Mouse (Mus musculus) myocyte (in vitro differentiated cells): ENCODE data around the gene Armh3. TPM values are rescaled to one million over a fixed set of nuclear protein-coding genes. Genes with fewer than 3 reads are reported as not detected.

Experiments used
- H3K27me3 ChIP-seq: one replicate; pipeline ENCODE4 v1.6.1; 2011; ENCODE audit not compliant: control insufficient read depth, insufficient read depth, insufficient read length
- H3K36me3 ChIP-seq: one replicate; pipeline ENCODE4 v1.6.1; 2011; ENCODE audit not compliant: control insufficient read depth, insufficient read depth
- H3K4me2 ChIP-seq: one replicate; pipeline ENCODE4 v1.6.1; 2011; ENCODE audit warnings: low read depth, control low read depth
- H3K4me3 ChIP-seq: one replicate; pipeline ENCODE4 v1.5.1; 2011; ENCODE audit warnings: mild to moderate bottlenecking, control low read depth, moderate library complexity
- H3K79me2 ChIP-seq: one replicate; pipeline ENCODE4 v1.6.1; 2011; ENCODE audit not compliant: control insufficient read depth, insufficient read depth
- H3ac ChIP-seq: one replicate; pipeline ENCODE4 v1.6.1; 2011; ENCODE audit not compliant: control insufficient read depth, insufficient read length
- CEBPB ChIP-seq: IDR thresholded peaks from 2 replicates; pipeline ENCODE4 v1.6.1; 2011; ENCODE audit warnings: mild to moderate bottlenecking, moderate library complexity; ENCODE audit not compliant: poor library complexity, insufficient read depth, severe bottlenecking
- E2F4 ChIP-seq: IDR thresholded peaks from one replicate; pipeline ENCODE4 v1.6.1; 2011; ENCODE audit warnings: mild to moderate bottlenecking, control low read depth, moderate library complexity; ENCODE audit not compliant: insufficient read depth
- MAX ChIP-seq: IDR thresholded peaks from one replicate; pipeline ENCODE4 v1.6.1; 2011; ENCODE audit warnings: low read depth, mild to moderate bottlenecking, control low read depth
- MYOD1 ChIP-seq, 3 experiments: IDR thresholded peaks; one replicate each; pipeline ENCODE4 v1.6.1; 2011; ENCODE audit warnings: control low read depth in 2 of 3, low read depth in 2 of 3, mild to moderate bottlenecking in 2 of 3, moderate library complexity in 1 of 3; ENCODE audit not compliant: insufficient read length in 2 of 3, control insufficient read depth in 1 of 3
- MYOG ChIP-seq, 3 experiments: IDR thresholded peaks; one replicate each; pipeline ENCODE4 v1.6.1; 2011; ENCODE audit warnings: control low read depth in 2 of 3, low read depth in 2 of 3, mild to moderate bottlenecking in 2 of 3; ENCODE audit not compliant: insufficient read length in 2 of 3, control insufficient read depth in 1 of 3, insufficient read depth in 1 of 3
- POLR2A ChIP-seq: IDR thresholded peaks from one replicate; pipeline ENCODE4 v1.6.1; 2011; ENCODE audit warnings: low read depth, mild to moderate bottlenecking, control low read depth, moderate library complexity; ENCODE audit not compliant: insufficient read length
- POLR2AphosphoS2 ChIP-seq: IDR thresholded peaks from one replicate; pipeline ENCODE4 v1.6.1; 2011; ENCODE audit warnings: low read depth, control low read depth; ENCODE audit not compliant: insufficient read length
- REST ChIP-seq: IDR thresholded peaks from one replicate; pipeline ENCODE4 v1.6.1; 2011; ENCODE audit warnings: mild to moderate bottlenecking, control low read depth, moderate library complexity; ENCODE audit not compliant: insufficient read depth, insufficient read length
- SRF ChIP-seq: IDR thresholded peaks from one replicate; pipeline ENCODE4 v1.6.1; 2011; ENCODE audit warnings: low read depth; ENCODE audit not compliant: control insufficient read depth, insufficient read length
- TCF12 ChIP-seq: IDR thresholded peaks from one replicate; pipeline ENCODE4 v1.6.1; 2011; ENCODE audit warnings: mild to moderate bottlenecking, control low read depth; ENCODE audit not compliant: poor library complexity, insufficient read depth, severe bottlenecking
- TCF3 ChIP-seq: IDR thresholded peaks from one replicate; pipeline ENCODE4 v1.6.1; 2011; ENCODE audit warnings: low read depth, control low read depth; ENCODE audit not compliant: insufficient read length
- USF1 ChIP-seq: IDR thresholded peaks from one replicate; pipeline ENCODE4 v1.6.1; 2011; ENCODE audit warnings: low read depth, mild to moderate bottlenecking, control low read depth, moderate library complexity
- polyA plus RNA-seq: library from polyadenylated mRNA; unstranded; fragments of >200 nt; fragmentation: generic; extraction: Trizol; gene quantifications from one replicate; pipeline ENCODE4 v1.2.1, GENCODE M21; 2012; ENCODE audit warnings: missing spikeins

Gene Armh3
- polyA plus RNA-seq, 1 experiment, result 9.7 TPM

DNA sequence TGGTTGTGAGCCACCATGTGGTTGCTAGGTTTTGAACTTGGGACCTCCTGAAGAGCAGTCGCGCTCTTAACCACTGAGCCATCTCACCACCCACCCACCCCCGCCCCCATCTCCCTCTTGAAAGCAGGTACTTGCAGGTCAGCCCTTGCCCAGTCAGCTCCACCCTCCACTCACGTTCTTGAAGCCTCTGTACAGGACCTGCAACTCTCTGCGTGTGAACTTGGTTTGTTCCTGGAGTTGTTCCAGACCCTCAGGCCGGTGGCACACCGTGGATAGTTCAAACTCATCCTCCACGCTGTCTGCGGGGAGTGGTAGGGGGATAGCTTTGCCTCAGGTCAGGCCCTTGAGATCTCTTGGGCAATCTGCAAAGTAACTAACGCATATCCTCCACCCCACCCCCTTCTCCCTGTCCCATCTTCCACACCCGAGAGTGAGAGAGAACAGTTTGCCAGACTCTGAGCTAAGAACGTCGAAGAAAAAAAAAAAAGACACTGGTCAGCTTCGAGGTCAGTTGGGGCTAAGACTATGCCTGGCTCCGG, 202.8 kb downstream of the Armh3 start:
- no peaks in the 10 kb centered on the region for H3K36me3 ChIP-seq
- H3K79me2 ChIP-seq, result no peaks in the 10 kb centered on the region
- no peak overlapping the region for H3K4me2 ChIP-seq
- no peak for TF ChIP-seq TCF12
- TF ChIP-seq POLR2AphosphoS2, result no peak
- TF ChIP-seq TCF3, result no peak
- TF ChIP-seq E2F4, result no peak
- TF ChIP-seq MYOD1 (IDR thresholded peaks at IDR 0.05; ENCODE audit: control insufficient read depth in 1 of 3, insufficient read length in 2 of 3, low read depth in 2 of 3), result no peak
- no peak for TF ChIP-seq MAX
- TF ChIP-seq USF1, result no peak
- TF ChIP-seq MYOG (IDR thresholded peaks at IDR 0.05; ENCODE audit: control insufficient read depth in 1 of 3, insufficient read depth in 1 of 3, insufficient read length in 2 of 3, low read depth in 2 of 3), result no peak
- no peak for TF ChIP-seq CEBPB
- TF ChIP-seq POLR2A, result no peak
- TF ChIP-seq REST, result no peak
- no peak for TF ChIP-seq SRF
- H3K4me3 ChIP-seq, result no peak overlapping the region
- no peak overlapping the region for H3ac ChIP-seq
- H3K27me3 ChIP-seq, result no peaks in the 10 kb centered on the region

DNA sequence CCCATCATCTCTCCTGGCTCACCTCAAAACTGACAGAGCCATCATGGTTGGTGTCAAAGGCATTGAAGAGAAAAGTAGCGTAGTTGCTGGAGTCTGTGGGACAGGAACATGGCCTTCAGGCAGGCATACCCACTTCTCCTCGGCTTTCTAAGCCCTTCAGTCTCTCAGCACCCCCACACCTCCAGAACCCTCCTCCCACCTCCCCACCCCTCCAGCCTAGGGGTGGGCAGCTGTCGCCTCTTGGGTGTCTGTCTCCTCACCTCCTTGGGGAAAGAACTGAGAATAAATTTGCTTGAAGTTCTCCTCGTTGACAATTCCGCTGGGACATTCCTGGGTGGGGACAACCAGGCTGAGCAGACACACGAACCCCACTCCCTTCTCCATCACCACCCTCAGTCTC, 203.6 kb downstream of the Armh3 start:
- H3K27me3 ChIP-seq, result no peaks in the 10 kb centered on the region
- H3K4me2 ChIP-seq, result no peak overlapping the region
- H3K4me3 ChIP-seq, result no peak overlapping the region
- TF ChIP-seq MYOD1 (IDR thresholded peaks at IDR 0.05; ENCODE audit: control insufficient read depth in 1 of 3, insufficient read length in 2 of 3, low read depth in 2 of 3), result no peak
- no peak for TF ChIP-seq E2F4
- TF ChIP-seq MAX, result no peak
- TF ChIP-seq TCF12, result no peak
- no peak for TF ChIP-seq SRF
- no peak for TF ChIP-seq TCF3
- no peak for TF ChIP-seq MYOG (IDR thresholded peaks at IDR 0.05; ENCODE audit: control insufficient read depth in 1 of 3, insufficient read depth in 1 of 3, insufficient read length in 2 of 3, low read depth in 2 of 3)
- TF ChIP-seq POLR2AphosphoS2, result no peak
- no peak for TF ChIP-seq USF1
- no peak for TF ChIP-seq CEBPB
- TF ChIP-seq REST, result no peak
- no peak for TF ChIP-seq POLR2A
- H3K36me3 ChIP-seq, result no peaks in the 10 kb centered on the region
- H3K79me2 ChIP-seq, result no peaks in the 10 kb centered on the region
- no peak overlapping the region for H3ac ChIP-seq

DNA sequence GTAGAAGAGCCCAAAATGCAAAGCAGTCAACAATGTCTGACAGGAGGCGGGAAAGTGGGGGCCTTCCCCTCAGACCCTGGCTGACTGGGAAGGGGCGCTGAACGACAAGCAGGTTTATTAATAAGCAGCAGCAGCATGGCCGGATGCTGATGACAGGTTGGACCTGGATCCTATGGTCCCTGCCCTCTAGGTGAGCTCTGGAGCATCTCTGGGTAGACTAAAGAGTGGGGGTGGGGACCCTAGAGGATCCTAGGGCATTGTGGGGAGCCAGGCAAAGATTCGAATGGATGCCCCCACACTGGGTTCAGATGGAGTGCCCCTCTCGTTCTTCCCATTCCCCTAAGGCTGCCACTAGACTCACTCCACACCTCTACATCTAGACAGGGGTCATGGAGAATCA, 205.9 kb downstream of the Armh3 start:
- Histone ChIP-seq H3K79me2 (no peaks in the 10 kb centered on the region), H3ac (no peak overlapping the region), H3K36me3 (no peaks in the 10 kb centered on the region), H3K4me2 (no peak overlapping the region), H3K27me3 (no peaks in the 10 kb centered on the region), H3K4me3 (no peak overlapping the region)
- no peak for TF ChIP-seq TCF12
- TF ChIP-seq USF1, result no peak
- no peak for TF ChIP-seq MYOD1 (IDR thresholded peaks at IDR 0.05; ENCODE audit: control insufficient read depth in 1 of 3, insufficient read length in 2 of 3, low read depth in 2 of 3)
- TF ChIP-seq SRF, result no peak
- no peak for TF ChIP-seq E2F4
- no peak for TF ChIP-seq CEBPB
- TF ChIP-seq POLR2AphosphoS2, result no peak
- TF ChIP-seq MAX, result no peak
- TF ChIP-seq MYOG (IDR thresholded peaks at IDR 0.05; ENCODE audit: control insufficient read depth in 1 of 3, insufficient read depth in 1 of 3, insufficient read length in 2 of 3, low read depth in 2 of 3), result no peak
- TF ChIP-seq POLR2A, result no peak
- TF ChIP-seq REST, result no peak
- no peak for TF ChIP-seq TCF3

DNA sequence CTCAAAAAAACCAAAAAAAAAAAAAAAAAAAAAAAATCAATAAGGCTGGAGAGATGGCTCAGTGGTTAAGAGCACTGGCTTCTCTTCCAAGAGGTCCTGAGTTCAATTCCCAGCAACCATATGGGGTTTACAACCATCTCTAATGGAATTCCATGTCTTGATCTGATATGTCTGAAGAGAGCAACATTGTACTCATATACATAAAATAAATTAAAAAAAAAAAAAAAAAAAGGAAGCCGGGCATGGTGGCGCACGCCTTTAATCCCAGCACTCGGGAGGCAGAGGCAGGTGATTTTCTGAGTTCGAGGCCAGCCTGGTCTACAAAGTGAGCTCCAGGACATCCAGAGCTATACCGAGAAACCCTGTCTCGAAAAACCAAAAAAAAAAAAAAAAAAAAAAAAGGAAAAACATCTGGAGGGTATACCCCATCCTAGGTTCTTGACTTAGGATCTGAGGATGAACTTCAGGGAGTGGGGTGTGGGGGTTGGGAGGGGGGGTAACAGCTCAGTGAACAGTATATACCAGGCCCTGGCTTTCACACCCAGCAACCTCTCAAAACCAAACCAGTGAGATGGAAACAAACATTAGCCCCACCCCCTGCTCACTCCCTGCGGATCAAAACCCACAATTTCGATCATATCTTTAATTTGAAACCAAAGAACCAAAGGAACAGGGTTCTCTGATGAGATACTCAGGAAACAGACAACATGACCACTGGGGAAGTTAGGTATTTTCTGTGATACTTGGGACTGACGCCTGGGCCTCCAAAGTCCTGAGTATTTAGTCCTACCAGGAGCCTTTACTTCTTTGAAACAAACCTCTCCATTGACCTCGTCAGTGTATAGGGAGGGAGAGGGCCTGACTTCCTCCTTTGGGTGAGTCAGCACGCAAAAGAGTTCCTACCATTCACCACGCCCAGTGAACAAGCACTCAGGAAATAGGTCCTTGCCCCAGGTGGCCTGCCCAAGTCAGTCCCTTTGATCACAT, 208.1 kb downstream of the Armh3 start:
- no peak overlapping the region for H3K4me3 ChIP-seq
- no peaks in the 10 kb centered on the region for H3K27me3 ChIP-seq
- no peak overlapping the region for H3K4me2 ChIP-seq
- no peak overlapping the region for H3ac ChIP-seq
- no peaks in the 10 kb centered on the region for H3K36me3 ChIP-seq
- TF ChIP-seq MYOD1 (IDR thresholded peaks at IDR 0.05; ENCODE audit: control insufficient read depth in 1 of 3, insufficient read length in 2 of 3, low read depth in 2 of 3), result no peak
- no peak for TF ChIP-seq POLR2A
- no peak for TF ChIP-seq MYOG (IDR thresholded peaks at IDR 0.05; ENCODE audit: control insufficient read depth in 1 of 3, insufficient read depth in 1 of 3, insufficient read length in 2 of 3, low read depth in 2 of 3)
- no peak for TF ChIP-seq USF1
- TF ChIP-seq TCF12, result no peak
- no peak for TF ChIP-seq E2F4
- TF ChIP-seq POLR2AphosphoS2, result no peak
- no peak for TF ChIP-seq CEBPB
- no peak for TF ChIP-seq MAX
- TF ChIP-seq REST, result no peak
- TF ChIP-seq SRF, result no peak
- no peak for TF ChIP-seq TCF3
- H3K79me2 ChIP-seq, result no peaks in the 10 kb centered on the region
